Mouse (Mus musculus): ENCODE measurements at regions not wholly inside any gene's neighbourhood (a gene's known extent, or its start where the extent isn't known, plus 50 kb on each side); places are given as distances from the start of the nearest gene placed in this dataset.

DNA sequence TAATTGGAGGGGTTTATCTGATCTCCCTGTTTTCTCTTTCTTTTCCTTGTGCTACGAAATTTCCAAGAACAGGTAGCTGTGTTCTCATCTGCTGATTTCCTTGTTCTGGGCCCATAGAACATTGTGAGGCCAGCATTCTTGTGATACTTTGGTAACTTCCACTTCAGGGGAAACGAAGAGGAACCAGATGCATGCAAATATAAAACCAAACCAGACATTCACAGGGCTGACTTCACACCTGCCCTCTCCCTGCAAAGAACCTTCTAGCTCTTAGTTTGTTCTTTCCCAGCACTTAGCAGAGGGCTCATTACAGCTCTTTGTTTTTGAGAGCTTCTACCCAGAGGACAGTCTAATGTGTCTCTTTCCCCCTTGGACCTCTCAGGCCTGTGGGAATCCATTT is 94.3 kb downstream of the Klf5 start:
- no peak for ATAC-seq (ENCODE audit: low FRiP score, low read depth)
- Histone ChIP-seq H3K27ac (no peak overlapping the region), H3K4me1 (no peaks in the 10 kb centered on the region), H3K4me3 (no peak overlapping the region), H3K36me3 (no peaks in the 10 kb centered on the region), H3K9ac (no peak overlapping the region), H3K27me3 (no peaks in the 10 kb centered on the region), H3K4me2 (replicated peaks) (no peak overlapping the region), H3K9me3 (no peaks in the 10 kb centered on the region)
- WGBS, result 64% methylated on average over 2 of the region's 2 CpGs

DNA sequence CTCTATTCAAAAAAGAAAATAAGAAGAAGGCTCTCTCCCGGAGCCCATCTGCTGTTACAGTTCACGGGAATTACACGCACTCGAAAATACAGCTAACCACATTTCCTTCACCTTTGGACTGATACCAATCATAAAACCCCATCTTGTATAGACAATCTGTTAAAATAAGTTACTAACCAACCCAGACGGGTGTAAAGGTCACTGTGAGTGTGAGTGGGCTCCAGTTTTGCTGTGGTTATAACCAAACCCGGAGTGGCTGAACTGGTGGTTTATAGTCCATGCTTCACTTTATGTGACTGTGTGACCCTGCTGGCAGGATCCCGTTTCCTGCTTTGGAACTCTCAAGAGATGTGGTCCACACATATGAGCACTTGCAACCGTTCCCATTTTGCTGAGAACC is 95.1 kb downstream of the Klf5 start:
- H3K4me2 ChIP-seq (replicated peaks), result no peak overlapping the region
- no peak overlapping the region for H3K27ac ChIP-seq
- 74% methylated on average over 8 of the region's 8 CpGs for WGBS
- H3K4me1 ChIP-seq, result no peaks in the 10 kb centered on the region
- no peaks in the 10 kb centered on the region for H3K9me3 ChIP-seq
- H3K27me3 ChIP-seq, result no peaks in the 10 kb centered on the region
- no peaks in the 10 kb centered on the region for H3K36me3 ChIP-seq
- no peak for ATAC-seq (ENCODE audit: low FRiP score, low read depth)
- H3K4me3 ChIP-seq, result no peak overlapping the region
- H3K9ac ChIP-seq, result no peak overlapping the region

DNA sequence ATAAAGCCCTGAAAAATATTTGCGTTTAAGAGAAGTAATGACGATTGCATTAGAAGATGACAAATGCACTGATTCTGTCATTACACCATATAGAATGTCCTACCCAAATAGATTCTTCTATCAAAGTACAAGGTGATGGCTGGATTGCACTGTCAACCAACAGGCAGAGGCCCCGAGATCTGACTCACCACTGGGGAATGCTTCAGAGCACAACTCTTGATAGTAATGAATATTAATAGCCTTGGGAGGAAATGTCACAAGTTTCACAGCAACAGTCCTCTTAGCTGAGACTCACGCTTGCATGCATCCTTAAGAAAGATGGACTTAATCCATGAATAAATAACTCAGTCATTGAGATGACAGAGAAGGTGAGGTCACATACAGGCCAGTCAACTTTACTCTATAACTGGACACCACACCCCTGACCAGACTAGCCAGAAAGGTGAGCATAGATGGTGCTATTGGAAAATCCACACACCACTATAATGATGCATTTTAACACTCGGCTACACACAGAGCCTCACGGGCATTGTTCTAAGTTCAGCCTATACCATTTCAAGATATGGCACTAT is 104.8 kb downstream of the Klf5 start:
- ATAC-seq (ENCODE audit: low FRiP score, low read depth), result no peak
- Histone ChIP-seq H3K27me3 (no peaks in the 10 kb centered on the region), H3K36me3 (no peaks in the 10 kb centered on the region), H3K9me3 (no peaks in the 10 kb centered on the region), H3K27ac (no peak overlapping the region), H3K9ac (no peak overlapping the region), H3K4me3 (no peak overlapping the region), H3K4me2 (replicated peaks) (no peak overlapping the region), H3K4me1 (no peaks in the 10 kb centered on the region)
- 86% methylated on average over 6 of the region's 6 CpGs for WGBS

DNA sequence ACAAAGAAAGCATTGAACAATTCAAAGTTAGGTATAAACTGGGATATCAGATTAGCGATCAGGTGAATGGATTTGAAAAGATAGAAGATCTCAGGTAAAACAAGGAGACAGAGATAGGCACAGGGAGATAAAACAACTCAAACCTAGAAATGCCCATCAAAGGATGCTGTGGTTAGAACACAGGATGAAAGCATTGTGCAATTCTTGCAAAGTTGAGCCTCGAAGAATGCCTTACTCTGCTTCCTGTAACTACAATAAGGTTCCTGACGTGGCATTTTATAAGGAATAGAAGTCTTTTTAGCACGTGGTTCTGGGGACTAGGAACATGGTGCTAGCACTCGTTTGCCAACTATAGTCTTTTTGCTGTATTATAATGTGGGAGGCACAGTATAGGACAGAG is 106.7 kb downstream of the Klf5 start:
- H3K27me3 ChIP-seq, result no peaks in the 10 kb centered on the region
- no peaks in the 10 kb centered on the region for H3K36me3 ChIP-seq
- WGBS, result 82% methylated on average over 5 of the region's 5 CpGs
- no peaks in the 10 kb centered on the region for H3K9me3 ChIP-seq
- H3K27ac ChIP-seq, result no peak overlapping the region
- no peak overlapping the region for H3K4me2 ChIP-seq (replicated peaks)
- ATAC-seq (ENCODE audit: low FRiP score, low read depth), result no peak
- H3K4me1 ChIP-seq, result no peaks in the 10 kb centered on the region
- no peak overlapping the region for H3K4me3 ChIP-seq
- no peak overlapping the region for H3K9ac ChIP-seq

DNA sequence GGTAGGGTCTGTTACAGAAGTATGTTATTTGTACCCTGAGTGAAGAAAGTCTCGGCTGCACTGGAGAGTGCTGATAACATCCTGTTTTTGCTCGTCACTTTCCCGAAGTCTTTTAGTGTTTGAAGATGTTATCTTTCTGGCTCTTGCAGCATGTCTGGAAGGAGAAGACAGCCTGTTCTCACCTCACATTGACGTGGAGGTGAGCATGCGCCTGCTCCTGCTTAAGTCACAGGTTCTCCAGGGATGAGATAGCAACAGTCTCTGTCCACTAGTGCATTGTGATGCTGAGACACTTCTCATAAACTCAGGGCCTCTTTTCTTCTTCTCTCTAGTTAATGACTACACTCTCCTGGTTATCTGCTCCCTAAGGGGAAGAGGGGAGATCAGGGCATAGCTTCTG is 113.3 kb downstream of the Klf5 start:
- WGBS, result 48% methylated on average over 5 of the region's 5 CpGs
- Histone ChIP-seq H3K27ac (no peak overlapping the region), H3K9ac (no peak overlapping the region), H3K4me3 (no peak overlapping the region), H3K4me2 (replicated peaks) (no peak overlapping the region), H3K36me3 (no peaks in the 10 kb centered on the region), H3K9me3 (no peaks in the 10 kb centered on the region), H3K27me3 (no peaks in the 10 kb centered on the region), H3K4me1 (no peaks in the 10 kb centered on the region)
- ATAC-seq (ENCODE audit: low FRiP score, low read depth), result no peak

DNA sequence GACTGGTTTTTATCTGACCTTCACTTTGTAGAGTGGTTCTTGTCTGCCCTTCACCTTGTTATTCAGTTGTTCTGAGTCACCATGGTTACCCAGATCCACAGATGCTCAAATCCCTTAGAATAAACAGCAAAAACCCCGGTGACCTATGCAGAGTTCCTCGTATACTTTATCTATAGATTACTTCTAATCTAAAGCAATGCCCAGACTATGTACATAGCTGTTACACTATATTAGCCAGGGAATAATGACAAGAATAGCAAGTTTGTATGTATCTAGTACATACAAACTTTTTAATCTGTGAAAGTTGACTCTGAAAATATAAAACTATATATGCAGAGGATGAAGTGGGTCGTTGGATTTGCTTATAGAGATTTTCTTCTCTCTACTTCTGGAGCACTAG is 117.7 kb downstream of the Klf5 start:
- Histone ChIP-seq H3K27ac (no peak overlapping the region), H3K9me3 (no peaks in the 10 kb centered on the region), H3K27me3 (no peaks in the 10 kb centered on the region), H3K4me1 (no peaks in the 10 kb centered on the region), H3K36me3 (no peaks in the 10 kb centered on the region), H3K4me3 (no peak overlapping the region), H3K9ac (no peak overlapping the region), H3K4me2 (replicated peaks) (no peak overlapping the region)
- 82% methylated on average over 3 of the region's 3 CpGs for WGBS
- ATAC-seq (ENCODE audit: low FRiP score, low read depth), result no peak

DNA sequence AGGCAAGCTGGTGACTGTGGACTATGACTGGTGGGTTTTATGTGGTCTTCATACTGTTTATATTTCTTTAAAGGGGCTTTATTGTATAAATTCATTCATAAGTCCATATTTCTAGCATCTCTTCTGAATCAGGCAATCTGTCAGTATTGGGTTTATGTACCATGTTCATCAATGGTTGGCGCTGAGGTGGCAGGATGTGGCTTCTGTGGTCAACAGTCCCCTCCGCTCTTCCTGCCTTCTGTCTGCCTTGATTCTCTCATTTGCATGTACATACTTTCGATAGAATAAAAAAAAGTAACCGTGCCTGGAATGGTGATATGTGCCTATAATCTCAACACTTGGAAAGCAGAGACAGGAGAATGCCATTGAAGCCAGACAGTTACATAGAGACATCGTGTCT is 120.5 kb downstream of the Klf5 start:
- 95% methylated on average over 5 of the region's 5 CpGs for WGBS
- no peak for ATAC-seq (ENCODE audit: low FRiP score, low read depth)
- H3K4me1 ChIP-seq, result no peaks in the 10 kb centered on the region
- H3K4me2 ChIP-seq (replicated peaks), result no peak overlapping the region
- H3K9ac ChIP-seq, result no peak overlapping the region
- no peaks in the 10 kb centered on the region for H3K9me3 ChIP-seq
- H3K36me3 ChIP-seq, result no peaks in the 10 kb centered on the region
- H3K27ac ChIP-seq, result no peak overlapping the region
- no peaks in the 10 kb centered on the region for H3K27me3 ChIP-seq
- H3K4me3 ChIP-seq, result no peak overlapping the region

DNA sequence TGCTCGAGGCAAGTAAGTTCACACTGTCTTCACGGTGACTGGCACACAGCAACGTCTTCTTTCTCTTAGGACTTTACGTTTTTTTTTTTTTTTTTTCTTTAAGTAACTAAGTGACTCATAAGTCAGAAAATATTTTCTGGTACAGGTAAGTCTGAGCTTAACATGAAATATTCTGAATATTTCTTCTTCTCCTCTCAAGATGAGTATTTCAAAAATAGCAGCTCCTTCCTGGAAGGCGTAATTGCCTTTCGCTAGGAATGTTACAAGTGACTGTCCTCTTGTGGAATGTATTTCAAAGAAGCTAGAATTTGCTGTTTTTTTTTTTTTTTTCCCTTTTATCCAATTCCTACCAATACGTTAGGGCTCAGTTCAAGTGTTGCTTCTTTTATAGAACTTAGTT is 124.8 kb downstream of the Klf5 start:
- WGBS, result 72% methylated on average over 7 of the region's 7 CpGs
- H3K9ac ChIP-seq, result no peak overlapping the region
- no peak overlapping the region for H3K4me3 ChIP-seq
- H3K4me2 ChIP-seq (replicated peaks), result no peak overlapping the region
- H3K4me1 ChIP-seq, result no peaks in the 10 kb centered on the region
- H3K27me3 ChIP-seq, result no peaks in the 10 kb centered on the region
- H3K27ac ChIP-seq, result no peak overlapping the region
- no peaks in the 10 kb centered on the region for H3K36me3 ChIP-seq
- ATAC-seq (ENCODE audit: low FRiP score, low read depth), result no peak
- H3K9me3 ChIP-seq, result no peaks in the 10 kb centered on the region

DNA sequence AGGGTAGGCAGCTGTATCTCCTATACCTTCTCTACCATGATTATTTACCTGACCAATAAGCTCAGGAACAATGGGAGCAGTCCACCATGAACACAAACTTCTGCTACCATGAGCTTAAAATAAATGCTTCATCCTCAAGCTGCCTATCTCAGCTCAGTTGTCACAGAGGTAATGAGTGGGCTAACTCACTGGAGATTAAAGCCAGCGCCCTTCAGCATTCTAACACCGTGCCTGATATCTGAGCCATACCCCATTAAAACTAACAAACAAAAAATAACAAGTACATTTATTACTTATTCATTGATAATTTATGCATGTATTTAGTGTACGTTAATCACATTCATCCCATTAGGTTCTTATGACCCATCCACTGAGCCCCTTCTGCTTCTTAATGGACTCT is 128.6 kb downstream of the Klf5 start:
- Histone ChIP-seq H3K4me3 (no peak overlapping the region), H3K9ac (no peak overlapping the region), H3K36me3 (no peaks in the 10 kb centered on the region), H3K27me3 (no peaks in the 10 kb centered on the region), H3K4me1 (no peaks in the 10 kb centered on the region), H3K9me3 (no peaks in the 10 kb centered on the region), H3K4me2 (replicated peaks) (no peak overlapping the region), H3K27ac (no peak overlapping the region)
- ATAC-seq (ENCODE audit: low FRiP score, low read depth), result no peak
- WGBS, result 83% methylated on average over 3 of the region's 3 CpGs

DNA sequence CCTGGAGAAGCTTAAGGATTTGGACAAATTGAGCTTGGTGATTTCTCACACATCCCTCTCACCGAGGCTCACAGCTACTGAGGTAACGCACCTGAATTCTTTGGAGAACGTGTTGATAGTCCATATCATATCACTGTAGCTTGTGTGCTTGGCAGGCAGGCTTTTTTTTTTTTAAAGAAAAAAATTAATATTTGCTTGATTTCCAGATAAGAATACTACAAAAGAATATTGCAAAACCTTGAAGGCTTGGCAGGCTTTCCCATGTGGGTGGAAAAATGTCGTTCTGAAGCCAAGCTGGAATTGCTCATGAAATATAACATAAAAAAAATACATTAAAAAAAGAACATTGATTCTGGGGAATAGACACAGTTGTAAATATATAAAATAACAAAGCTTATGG is 131.8 kb downstream of the Klf5 start:
- no peak overlapping the region for H3K4me3 ChIP-seq
- H3K27ac ChIP-seq, result no peak overlapping the region
- H3K27me3 ChIP-seq, result no peaks in the 10 kb centered on the region
- no peak overlapping the region for H3K4me2 ChIP-seq (replicated peaks)
- 86% methylated on average over 4 of the region's 4 CpGs for WGBS
- H3K9ac ChIP-seq, result no peak overlapping the region
- ATAC-seq (ENCODE audit: low FRiP score, low read depth), result no peak
- no peaks in the 10 kb centered on the region for H3K9me3 ChIP-seq
- H3K4me1 ChIP-seq, result no peaks in the 10 kb centered on the region
- H3K36me3 ChIP-seq, result no peaks in the 10 kb centered on the region

DNA sequence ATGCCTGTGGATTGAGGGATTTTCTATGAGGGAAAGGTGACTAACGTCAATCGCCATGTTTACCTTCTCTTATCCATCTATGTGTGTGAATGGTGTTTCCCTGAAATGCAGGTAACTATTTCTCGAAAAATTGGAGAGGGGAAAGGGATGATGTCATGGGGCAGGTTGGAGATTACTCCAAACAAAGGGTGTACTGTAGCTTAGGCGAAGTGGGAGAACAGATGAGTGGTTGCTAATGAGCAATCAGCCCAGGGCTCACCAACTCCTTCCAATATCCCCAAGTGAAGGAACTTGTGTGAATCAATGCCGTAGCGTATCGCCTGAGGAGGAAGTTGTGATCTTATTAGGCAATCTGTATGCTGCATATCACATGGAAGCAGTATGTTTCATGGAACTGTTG is 133.2 kb downstream of the Klf5 start:
- 89% methylated on average over 7 of the region's 7 CpGs for WGBS
- ATAC-seq (ENCODE audit: low FRiP score, low read depth), result no peak
- H3K27ac ChIP-seq, result no peak overlapping the region
- no peak overlapping the region for H3K9ac ChIP-seq
- no peaks in the 10 kb centered on the region for H3K4me1 ChIP-seq
- no peaks in the 10 kb centered on the region for H3K36me3 ChIP-seq
- no peak overlapping the region for H3K4me3 ChIP-seq
- no peaks in the 10 kb centered on the region for H3K9me3 ChIP-seq
- H3K27me3 ChIP-seq, result no peaks in the 10 kb centered on the region
- H3K4me2 ChIP-seq (replicated peaks), result no peak overlapping the region

DNA sequence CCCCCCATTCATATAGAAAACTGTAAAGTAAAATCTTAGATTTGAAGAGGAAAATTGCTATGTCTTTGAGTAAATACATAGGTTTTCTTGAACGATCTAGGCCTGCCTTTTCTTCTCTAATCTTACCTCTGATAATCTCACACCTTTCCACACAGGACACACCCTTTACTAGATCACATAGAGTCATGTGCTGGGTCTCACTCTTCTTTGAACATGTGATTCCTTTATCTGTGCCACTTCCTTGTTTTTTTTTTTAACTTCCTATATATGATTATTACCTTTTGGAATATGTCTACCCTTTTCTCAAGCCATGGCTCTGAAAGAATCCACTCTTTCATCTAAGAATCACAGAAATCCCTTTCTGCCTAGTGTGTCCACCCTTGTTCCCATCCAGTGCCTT is 136.2 kb downstream of the Klf5 start:
- no peak overlapping the region for H3K4me3 ChIP-seq
- no peak overlapping the region for H3K4me2 ChIP-seq (replicated peaks)
- no peaks in the 10 kb centered on the region for H3K36me3 ChIP-seq
- no peak for ATAC-seq (ENCODE audit: low FRiP score, low read depth)
- WGBS, result 86% methylated on average over 1 of the region's 1 CpGs
- no peaks in the 10 kb centered on the region for H3K27me3 ChIP-seq
- H3K4me1 ChIP-seq, result no peaks in the 10 kb centered on the region
- no peaks in the 10 kb centered on the region for H3K9me3 ChIP-seq
- H3K27ac ChIP-seq, result no peak overlapping the region
- H3K9ac ChIP-seq, result no peak overlapping the region

DNA sequence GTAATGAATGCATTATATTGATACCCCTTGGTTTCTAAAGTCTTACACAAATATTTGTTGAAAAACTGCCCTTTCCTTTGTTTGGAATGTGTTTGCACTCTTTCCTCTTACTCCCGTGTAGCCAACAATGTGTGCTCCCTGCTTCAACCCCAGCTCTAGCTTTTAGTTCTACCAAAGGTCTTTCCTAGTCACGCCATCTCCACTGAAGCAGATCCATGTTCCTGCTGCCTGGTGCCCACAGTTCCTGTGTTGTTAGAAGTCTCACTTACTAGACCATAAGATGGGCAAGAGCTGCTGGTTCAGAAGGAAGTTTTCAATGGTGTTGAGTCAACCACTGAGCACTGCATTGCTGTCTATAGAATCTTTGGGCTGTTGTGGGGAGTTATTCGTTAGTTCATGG is 137.0 kb downstream of the Klf5 start:
- H3K9me3 ChIP-seq, result no peaks in the 10 kb centered on the region
- no peak overlapping the region for H3K9ac ChIP-seq
- H3K27ac ChIP-seq, result no peak overlapping the region
- H3K4me2 ChIP-seq (replicated peaks), result no peak overlapping the region
- no peaks in the 10 kb centered on the region for H3K27me3 ChIP-seq
- 85% methylated on average over 3 of the region's 3 CpGs for WGBS
- H3K4me1 ChIP-seq, result no peaks in the 10 kb centered on the region
- ATAC-seq (ENCODE audit: low FRiP score, low read depth), result no peak
- H3K4me3 ChIP-seq, result no peak overlapping the region
- H3K36me3 ChIP-seq, result no peaks in the 10 kb centered on the region
